Mouse (Mus musculus) olfactory bulb, adult 2 months (tissue): ENCODE measurements around the gene Necab3.

Experiments used
- CTCF ChIP-seq: fragments of 200-500 bp; IDR thresholded peaks from 2 replicates; pipeline ENCODE4 v1.5.1; 2012; ENCODE audit warnings: low read depth, mild to moderate bottlenecking, low read length, moderate library complexity; ENCODE audit not compliant: insufficient read depth
- POLR2A ChIP-seq: fragments of 200-500 bp; IDR thresholded peaks from 2 replicates; pipeline ENCODE4 v1.6.1; 2012; ENCODE audit warnings: mild to moderate bottlenecking, low read depth, low read length, moderate library complexity; ENCODE audit not compliant: insufficient read depth

- no peak for TF ChIP-seq CTCF
- TF ChIP-seq POLR2A = no peak
Observed at GRCm38 (mm10) chr2:154522334-154522733, 36.4 kb downstream of the Necab3 start.
